ENCODE assay signal across 23 mouse cellular contexts in genomic region chr17:32011694-32012093, GRCm38 (mm10). TPM values are rescaled to one million over a fixed set of nuclear protein-coding genes. Genes with fewer than 3 reads are reported as not detected.
A peak's percentile ranks its signal among the peaks of the same experiment; 100 is the strongest.
DNase-seq lines count a peak whose midpoint lies in the region; ATAC-seq and TF ChIP-seq lines count a peak whose summit lies in the region.
"Had no signal": no experiment of that assay in that cellular context is flagged by ENCODE, and none has a peak within 500 bp of the region (broad histone marks: within the 10 kb centered on the region; RNA-seq: fewer than 3 reads in every experiment).

No protein-coding gene starts in this region.

- no peak overlapping the region for H3K4me2 ChIP-seq in lung, postnatal 0 days (replicated peaks; ENCODE audit: low read depth, low read length)
- H3K4me2 ChIP-seq: embryonic facial prominence, embryonic 13.5 days; embryonic facial prominence, embryonic 15.5 days; forebrain, embryonic 12.5 days had no signal

- H3K36me3 ChIP-seq in megakaryocyte, embryonic 14.5 days (replicated peaks; ENCODE audit: low read length), result no peaks in the 10 kb centered on the region
- H3K36me3 ChIP-seq in splenic B cell, adult 2 months (ENCODE audit: control insufficient read depth, insufficient read depth, low read length, poor library complexity, severe bottlenecking), result no peaks in the 10 kb centered on the region
- no peaks in the 10 kb centered on the region for H3K36me3 ChIP-seq in lung, postnatal 0 days (ENCODE audit: insufficient read depth, low read length)
- H3K36me3 ChIP-seq: embryonic facial prominence, embryonic 13.5 days; embryonic facial prominence, embryonic 15.5 days; forebrain, embryonic 10.5 days; forebrain, embryonic 12.5 days had no signal

- peak overlapping the region; percentile 59 for H3K4me3 ChIP-seq in megakaryocyte, embryonic 14.5 days (replicated peaks)
- no peak overlapping the region for H3K4me3 ChIP-seq in lung, postnatal 0 days (ENCODE audit: low read depth, low read length)
- H3K4me3 ChIP-seq: embryonic facial prominence, embryonic 13.5 days; embryonic facial prominence, embryonic 15.5 days; erythroblast, embryonic 14.5 days; forebrain, embryonic 10.5 days; forebrain, embryonic 12.5 days had no signal

- H3K27me3 ChIP-seq in megakaryocyte, embryonic 14.5 days (replicated peaks), result peaks cover 33% of the 10 kb centered on the region
- no peaks in the 10 kb centered on the region for H3K27me3 ChIP-seq in splenic B cell, adult 2 months (ENCODE audit: control insufficient read depth, insufficient read depth, low read length, poor library complexity, severe bottlenecking)
- no peaks in the 10 kb centered on the region for H3K27me3 ChIP-seq in lung, postnatal 0 days (replicated peaks; ENCODE audit: insufficient read depth, low read length)
- H3K27me3 ChIP-seq: embryonic facial prominence, embryonic 13.5 days; embryonic facial prominence, embryonic 15.5 days; forebrain, embryonic 12.5 days had no signal

- no peak overlapping the region for H3K27ac ChIP-seq in lung, postnatal 0 days (ENCODE audit: low read length)
- H3K27ac ChIP-seq: embryonic facial prominence, embryonic 13.5 days; forebrain, embryonic 10.5 days; forebrain, embryonic 12.5 days had no signal

- H3K4me1 ChIP-seq in megakaryocyte, embryonic 14.5 days, result peaks cover 23% of the 10 kb centered on the region
- no peaks in the 10 kb centered on the region for H3K4me1 ChIP-seq in lung, postnatal 0 days (ENCODE audit: insufficient read depth, low read depth, low read length)
- H3K4me1 ChIP-seq: forebrain, embryonic 10.5 days; forebrain, embryonic 12.5 days had no signal

- no peak overlapping the region for H3K9ac ChIP-seq in lung, postnatal 0 days (replicated peaks; ENCODE audit: low read depth)
- H3K9ac ChIP-seq: embryonic facial prominence, embryonic 13.5 days; embryonic facial prominence, embryonic 15.5 days; forebrain, embryonic 12.5 days had no signal

- WGBS in lung, postnatal 0 days, result 72% methylated on average over 6 of the region's 6 CpGs

- TF ChIP-seq EP300 in lung, postnatal 0 days (IDR thresholded peaks at IDR 0.05), result no peak

- peak; percentile 10 for DNase-seq in A20 (ENCODE audit: low read depth, low spot score)
- DNase-seq in splenic B cell, adult 2 months (ENCODE audit: low read depth, low spot score), result peak; percentile 26
- no peak for DNase-seq in kidney, postnatal 10 days
- no peak for DNase-seq in left cerebral cortex, postnatal 36 days (ENCODE audit: low spot score in 2 of 2)
- no peak for DNase-seq in lung, postnatal 0 days (ENCODE audit: low spot score)
- DNase-seq: adrenal gland, adult 2 months; adrenal gland, postnatal 14 days; adrenal gland, postnatal 36 days; cerebellum, adult 11-12 months; cerebellum, adult 2 months; cerebellum, adult 9-10 months; cerebellum, postnatal 10 days; cerebellum, postnatal 25 days; embryo, embryonic 11 days had no signal

- peaks cover 20% of the 10 kb centered on the region for H3K9me3 ChIP-seq in megakaryocyte, embryonic 14.5 days
- no peaks in the 10 kb centered on the region for H3K9me3 ChIP-seq in lung, postnatal 0 days (ENCODE audit: low read length)
- H3K9me3 ChIP-seq: embryonic facial prominence, embryonic 13.5 days; embryonic facial prominence, embryonic 15.5 days; forebrain, embryonic 10.5 days; forebrain, embryonic 12.5 days had no signal

- TF ChIP-seq CTCF in lung, postnatal 0 days (IDR thresholded peaks at IDR 0.05), result no peak

- peak; percentile 86 for ATAC-seq in granulocyte monocyte progenitor cell, adult 5-6 weeks (replicated peaks; ENCODE audit: poor library complexity, severe bottlenecking)
- ATAC-seq in lung, postnatal 0 days, result no peak
- ATAC-seq: forebrain, embryonic 14.5 days; forebrain, embryonic 16.5 days had no signal

- intact Hi-C loops in left cerebral cortex, postnatal 36 days (cut with DNase I), result no loop called here

RNA-seq across cellular contexts. Expression of gene Rrp1b, which starts 24.2 kb away (rescaled TPM):
- total RNA-seq in granulocyte monocyte progenitor cell, adult 5-6 weeks (2014; fragmentation: Nextera tagmentation), result 92.0 and 114 TPM in 2 replicates
- 46.6 and 47.0 TPM in 2 replicates for total RNA-seq in granulocyte monocyte progenitor cell, adult 5-6 weeks (2017)
- 56.7 and 83.3 TPM in 2 replicates for polyA plus RNA-seq in megakaryocyte, embryonic 14.5 days (2012; ENCODE audit: insufficient read depth, low replicate concordance)
- 10 to 100 TPM; 13.2 to 21.7 TPM for total RNA-seq in left cerebral cortex, postnatal 36 days (2021)
- 24.6 and 26.3 TPM in 2 replicates for polyA plus RNA-seq in lung, postnatal 0 days (2015; fragmentation: Nextera tagmentation; extraction: Ambion mirVana)

RNA-seq across cellular contexts. Expression of gene Hsf2bp, which starts 24.5 kb away (rescaled TPM):
- total RNA-seq in granulocyte monocyte progenitor cell, adult 5-6 weeks (2014; fragmentation: Nextera tagmentation), result not detected in 2 replicates
- total RNA-seq in granulocyte monocyte progenitor cell, adult 5-6 weeks (2017), result not detected in 2 replicates
- polyA plus RNA-seq in megakaryocyte, embryonic 14.5 days (2012; ENCODE audit: insufficient read depth, low replicate concordance), result not detected in 2 replicates
- total RNA-seq in left cerebral cortex, postnatal 36 days (2021), result 1 to 10 TPM in 1 of 2 experiments, under 1 TPM in 1; 0.64 to 1.4 TPM
- 0.30 and 0.58 TPM in 2 replicates for polyA plus RNA-seq in lung, postnatal 0 days (2015; fragmentation: Nextera tagmentation; extraction: Ambion mirVana)
- polyA plus RNA-seq: adrenal gland, adult 2 months; erythroblast, embryonic 14.5 days had no signal

Comparison
In these comparisons a context has a peak if more than half of its experiments do, and no peak if none do; other contexts are left out.
1. DNase-seq: peak in A20 (single experiment) and splenic B cell, adult 2 months (single experiment); none in kidney, postnatal 10 days (single experiment), left cerebral cortex, postnatal 36 days (0 of 2) and lung, postnatal 0 days (single experiment).